Comparison of ENCODE assay signal across 9 mouse cellular contexts in the genomic region with DNA sequence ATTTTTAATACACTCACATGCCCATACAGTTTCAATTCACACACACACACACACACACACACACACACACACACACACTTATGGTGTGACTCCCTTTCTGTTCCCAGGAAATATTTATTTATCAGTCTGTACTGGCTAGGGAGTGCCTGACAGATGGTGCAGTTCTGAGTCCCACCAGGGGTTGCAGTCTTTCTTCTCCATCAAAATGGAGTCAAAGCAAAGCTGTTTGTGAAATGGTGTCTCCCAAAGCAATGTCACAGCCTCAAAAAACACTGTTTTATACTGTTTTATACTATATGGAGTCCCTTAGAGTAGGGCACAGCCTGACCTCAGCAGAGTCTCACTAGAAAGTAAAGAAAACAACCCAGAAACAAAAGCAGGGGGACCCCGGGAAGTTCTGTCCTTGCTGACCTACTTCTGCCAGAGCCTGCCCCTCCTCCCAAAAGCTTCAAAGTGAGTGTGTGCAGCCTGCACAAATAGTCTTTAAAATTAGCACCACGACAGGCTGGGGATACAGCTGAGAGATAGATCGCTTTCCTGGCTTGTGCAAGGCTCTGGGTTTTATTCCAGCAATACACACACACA. TPM values are rescaled to one million over a fixed set of nuclear protein-coding genes. Genes with fewer than 3 reads are reported as not detected.
DNase-seq lines count a peak whose midpoint lies in the region; ATAC-seq and TF ChIP-seq lines count a peak whose summit lies in the region.
"Had no signal": no experiment of that assay in that cellular context is flagged by ENCODE, and none has a peak within 500 bp of the region (broad histone marks: within the 10 kb centered on the region; RNA-seq: fewer than 3 reads in every experiment).

No protein-coding gene starts in this region.

- peak overlapping the region; percentile 52; the same call in 1 of the 2 replicates for H3K27ac ChIP-seq in liver, embryonic 11.5 days (ENCODE audit: low read depth, low read length)
- H3K27ac ChIP-seq in cerebellum, adult 2 months (ENCODE audit: insufficient read depth, low read length), result peak overlapping the region; percentile 78
- H3K27ac ChIP-seq in forebrain, embryonic 16.5 days (ENCODE audit: low read length), result peak overlapping the region; percentile 76
- peak overlapping the region; percentile 94 for H3K27ac ChIP-seq in intestine, embryonic 14.5 days (ENCODE audit: low read depth)
- peak overlapping the region; percentile 37 for H3K27ac ChIP-seq in midbrain, embryonic 13.5 days

- TF ChIP-seq POLR2A in cerebellum, adult 2 months (IDR thresholded peaks at IDR 0.05; ENCODE audit: borderline replicate concordance, insufficient read depth, low read length), result no peak

- no peak overlapping the region for H3K4me2 ChIP-seq in liver, embryonic 11.5 days
- no peak overlapping the region for H3K4me2 ChIP-seq in forebrain, embryonic 16.5 days (ENCODE audit: low read length)
- no peak overlapping the region for H3K4me2 ChIP-seq in intestine, embryonic 14.5 days (ENCODE audit: low read length)
- no peak overlapping the region for H3K4me2 ChIP-seq in midbrain, embryonic 13.5 days (replicated peaks)

- TF ChIP-seq CTCF in cerebellum, adult 2 months (IDR thresholded peaks at IDR 0.05; ENCODE audit: borderline replicate concordance, insufficient read depth, low read depth, low read length), result no peak

- H3K9ac ChIP-seq in liver, embryonic 11.5 days (ENCODE audit: low read depth, low read length), result no peak overlapping the region
- no peak overlapping the region for H3K9ac ChIP-seq in forebrain, embryonic 16.5 days (replicated peaks; ENCODE audit: low read depth, low read length)
- H3K9ac ChIP-seq in intestine, embryonic 14.5 days (ENCODE audit: low read length), result peak overlapping the region; percentile 27; the same call in 1 of the 2 replicates
- no peak overlapping the region for H3K9ac ChIP-seq in midbrain, embryonic 13.5 days (replicated peaks)

- H3K4me3 ChIP-seq in liver, embryonic 11.5 days (ENCODE audit: low read depth, low read length), result no peak overlapping the region
- H3K4me3 ChIP-seq in cerebellum, adult 2 months (replicated peaks; ENCODE audit: insufficient read depth, low read depth, low read length), result no peak overlapping the region
- no peak overlapping the region for H3K4me3 ChIP-seq in forebrain, embryonic 16.5 days (replicated peaks; ENCODE audit: low read length)
- H3K4me3 ChIP-seq in intestine, embryonic 14.5 days (ENCODE audit: low read depth, low read length), result no peak overlapping the region
- no peak overlapping the region for H3K4me3 ChIP-seq in midbrain, embryonic 13.5 days (replicated peaks)

- no peaks in the 10 kb centered on the region for H3K9me3 ChIP-seq in liver, embryonic 11.5 days (ENCODE audit: control insufficient read depth, low read length)
- H3K9me3 ChIP-seq in forebrain, embryonic 16.5 days (ENCODE audit: control insufficient read depth, low read length), result no peaks in the 10 kb centered on the region
- no peaks in the 10 kb centered on the region for H3K9me3 ChIP-seq in intestine, embryonic 14.5 days (ENCODE audit: control insufficient read depth, low read length)
- H3K9me3 ChIP-seq in midbrain, embryonic 13.5 days, result no peaks in the 10 kb centered on the region

- ATAC-seq in liver, embryonic 11.5 days (replicated peaks; ENCODE audit: low FRiP score), result no peak
- ATAC-seq in forebrain, embryonic 16.5 days, result peak; percentile 87
- ATAC-seq in intestine, embryonic 14.5 days (replicated peaks; ENCODE audit: low FRiP score, low TSS enrichment, low read depth), result peak; percentile 34; the same call in 1 of the 2 replicates
- peak; percentile 75; the same call in 1 of the 2 replicates for ATAC-seq in midbrain, embryonic 13.5 days
- no peak for ATAC-seq in megakaryocyte, adult 5-6 weeks (ENCODE audit: poor library complexity, severe bottlenecking)

- no peaks in the 10 kb centered on the region for H3K36me3 ChIP-seq in liver, embryonic 11.5 days (ENCODE audit: control insufficient read depth, insufficient read depth, low read length)
- no peaks in the 10 kb centered on the region for H3K36me3 ChIP-seq in forebrain, embryonic 16.5 days (ENCODE audit: control insufficient read depth, insufficient read depth)
- H3K36me3 ChIP-seq in intestine, embryonic 14.5 days (ENCODE audit: control insufficient read depth, insufficient read depth, low read length), result no peaks in the 10 kb centered on the region
- no peaks in the 10 kb centered on the region for H3K36me3 ChIP-seq in midbrain, embryonic 13.5 days

- 31% methylated on average over 3 of the region's 3 CpGs for WGBS in liver, embryonic 11.5 days
- 3% methylated on average over 3 of the region's 3 CpGs for WGBS in cerebellum, adult 2 months
- 12% methylated on average over 3 of the region's 3 CpGs for WGBS in forebrain, embryonic 16.5 days
- WGBS in intestine, embryonic 14.5 days, result 6% methylated on average over 3 of the region's 3 CpGs
- WGBS in midbrain, embryonic 13.5 days, result 32% methylated on average over 3 of the region's 3 CpGs

- H3K27me3 ChIP-seq in liver, embryonic 11.5 days (replicated peaks; ENCODE audit: control insufficient read depth, insufficient read depth, low read length), result no peaks in the 10 kb centered on the region
- no peaks in the 10 kb centered on the region for H3K27me3 ChIP-seq in cerebellum, adult 2 months (ENCODE audit: control insufficient read depth, insufficient read depth, low read length)
- H3K27me3 ChIP-seq in forebrain, embryonic 16.5 days (replicated peaks; ENCODE audit: control insufficient read depth, insufficient read depth, low read length), result no peaks in the 10 kb centered on the region
- H3K27me3 ChIP-seq in intestine, embryonic 14.5 days (replicated peaks; ENCODE audit: control insufficient read depth, insufficient read depth, low read length), result no peaks in the 10 kb centered on the region
- no peaks in the 10 kb centered on the region for H3K27me3 ChIP-seq in midbrain, embryonic 13.5 days

- peak; percentile 33 for DNase-seq in liver, embryonic 11.5 days (ENCODE audit: low spot score)
- DNase-seq in liver, result no peak
- DNase-seq in cerebellum, adult 2 months, result peak; percentile 81 to 87
- DNase-seq in intestine, embryonic 14.5 days (ENCODE audit: low spot score), result peak; percentile 72
- no peak for DNase-seq in adrenal gland, postnatal 25 days

- peaks cover 18% of the 10 kb centered on the region for H3K4me1 ChIP-seq in liver, embryonic 11.5 days (replicated peaks; ENCODE audit: control insufficient read depth, insufficient read depth, low read length)
- H3K4me1 ChIP-seq in cerebellum, adult 2 months (ENCODE audit: control insufficient read depth, insufficient read depth, low read length), result peaks cover 10% of the 10 kb centered on the region; the same call in 1 of the 2 replicates
- H3K4me1 ChIP-seq in forebrain, embryonic 16.5 days (replicated peaks; ENCODE audit: control insufficient read depth, insufficient read depth, low read length), result peaks cover 11% of the 10 kb centered on the region
- peaks cover 56% of the 10 kb centered on the region for H3K4me1 ChIP-seq in intestine, embryonic 14.5 days (replicated peaks; ENCODE audit: control insufficient read depth, insufficient read depth, low read length)
- H3K4me1 ChIP-seq in midbrain, embryonic 13.5 days (replicated peaks), result peaks cover 20% of the 10 kb centered on the region

RNA-seq across cellular contexts. Expression of a gene that starts 3.3 kb away (rescaled TPM):
- polyA plus RNA-seq in liver, embryonic 11.5 days (2014; fragmentation: Nextera tagmentation; extraction: Ambion mirVana), result 19.2 and 20.7 TPM in 2 replicates
- 4.2 and 5.9 TPM in 2 replicates for polyA plus RNA-seq in cerebellum, adult 2 months (2012; rRNA removed)
- polyA plus RNA-seq in forebrain, embryonic 16.5 days (2015; fragmentation: Nextera tagmentation; extraction: Ambion mirVana), result 3.5 and 5.5 TPM in 2 replicates
- 145 and 153 TPM in 2 replicates for polyA plus RNA-seq in intestine, embryonic 14.5 days (2014; fragmentation: Nextera tagmentation; extraction: Ambion mirVana)
- 6.5 and 6.9 TPM in 2 replicates for polyA plus RNA-seq in midbrain, embryonic 13.5 days (2015; fragmentation: Nextera tagmentation; extraction: Ambion mirVana)
- 1,220 and 1,304 TPM in 2 replicates for total RNA-seq in megakaryocyte, adult 5-6 weeks (2015)
- total RNA-seq in megakaryocyte, adult 5-6 weeks (2017), result 1,314 and 1,552 TPM in 2 replicates
- total RNA-seq in adrenal gland, postnatal 25 days (2021), result 12.6 and 14.4 TPM in 2 replicates

RNA-seq across cellular contexts. Expression of a gene that starts 15.7 kb away (rescaled TPM):
- 1.9 and 3.7 TPM in 2 replicates for polyA plus RNA-seq in liver, embryonic 11.5 days (2014; fragmentation: Nextera tagmentation; extraction: Ambion mirVana)
- 0.52 TPM in 1 of 2 replicates, not detected in the other for polyA plus RNA-seq in cerebellum, adult 2 months (2012; rRNA removed)
- polyA plus RNA-seq in forebrain, embryonic 16.5 days (2015; fragmentation: Nextera tagmentation; extraction: Ambion mirVana), result 0.89 TPM in 1 of 2 replicates, not detected in the other
- polyA plus RNA-seq in intestine, embryonic 14.5 days (2014; fragmentation: Nextera tagmentation; extraction: Ambion mirVana), result 1.7 and 3.2 TPM in 2 replicates
- polyA plus RNA-seq in midbrain, embryonic 13.5 days (2015; fragmentation: Nextera tagmentation; extraction: Ambion mirVana), result 0.59 and 0.75 TPM in 2 replicates
- total RNA-seq in megakaryocyte, adult 5-6 weeks (2015), result 18.8 and 20.9 TPM in 2 replicates
- total RNA-seq in megakaryocyte, adult 5-6 weeks (2017), result 25.6 and 27.6 TPM in 2 replicates
- total RNA-seq in adrenal gland, postnatal 25 days (2021), result not detected in 2 replicates

RNA-seq across cellular contexts. Expression of a gene that starts 22.7 kb away (rescaled TPM):
- 0.41 and 0.42 TPM in 2 replicates for polyA plus RNA-seq in liver, embryonic 11.5 days (2014; fragmentation: Nextera tagmentation; extraction: Ambion mirVana)
- not detected in 2 replicates for polyA plus RNA-seq in cerebellum, adult 2 months (2012; rRNA removed)
- polyA plus RNA-seq in forebrain, embryonic 16.5 days (2015; fragmentation: Nextera tagmentation; extraction: Ambion mirVana), result not detected in 2 replicates
- polyA plus RNA-seq in intestine, embryonic 14.5 days (2014; fragmentation: Nextera tagmentation; extraction: Ambion mirVana), result 1.6 and 3.8 TPM in 2 replicates
- not detected in 2 replicates for polyA plus RNA-seq in midbrain, embryonic 13.5 days (2015; fragmentation: Nextera tagmentation; extraction: Ambion mirVana)
- total RNA-seq in megakaryocyte, adult 5-6 weeks (2015), result 0.39 TPM in 1 of 2 replicates, not detected in the other
- total RNA-seq in megakaryocyte, adult 5-6 weeks (2017), result not detected in 2 replicates
- not detected in 2 replicates for total RNA-seq in adrenal gland, postnatal 25 days (2021)
- total RNA-seq: adrenal gland, adult 18-20 months had no signal

RNA-seq across cellular contexts. Expression of a gene that starts 41.3 kb away (rescaled TPM):
- polyA plus RNA-seq in liver, embryonic 11.5 days (2014; fragmentation: Nextera tagmentation; extraction: Ambion mirVana), result 1.5 and 2.4 TPM in 2 replicates
- 0.39 and 0.65 TPM in 2 replicates for polyA plus RNA-seq in cerebellum, adult 2 months (2012; rRNA removed)
- polyA plus RNA-seq in forebrain, embryonic 16.5 days (2015; fragmentation: Nextera tagmentation; extraction: Ambion mirVana), result 0.73 and 1.2 TPM in 2 replicates
- 1.5 and 2.4 TPM in 2 replicates for polyA plus RNA-seq in intestine, embryonic 14.5 days (2014; fragmentation: Nextera tagmentation; extraction: Ambion mirVana)
- 0.68 and 1.0 TPM in 2 replicates for polyA plus RNA-seq in midbrain, embryonic 13.5 days (2015; fragmentation: Nextera tagmentation; extraction: Ambion mirVana)
- 1.4 and 1.5 TPM in 2 replicates for total RNA-seq in megakaryocyte, adult 5-6 weeks (2015)
- 3.7 and 3.9 TPM in 2 replicates for total RNA-seq in megakaryocyte, adult 5-6 weeks (2017)
- not detected in 2 replicates for total RNA-seq in adrenal gland, postnatal 25 days (2021)

Comparison
In these comparisons a context has a peak if more than half of its experiments do, and no peak if none do; other contexts are left out.
1. DNase-seq: peak in liver, embryonic 11.5 days (single experiment), cerebellum, adult 2 months (2 of 2) and intestine, embryonic 14.5 days (single experiment); none in liver (single experiment) and adrenal gland, postnatal 25 days (single experiment).
2. ATAC-seq: peak in forebrain, embryonic 16.5 days (single experiment), intestine, embryonic 14.5 days (single experiment) and midbrain, embryonic 13.5 days (single experiment); none in liver, embryonic 11.5 days (single experiment) and megakaryocyte, adult 5-6 weeks (single experiment).
3. H3K27ac ChIP-seq: peak in every context shown above with its lines; median percentile 94 in intestine, embryonic 14.5 days; 78 in cerebellum, adult 2 months; 76 in forebrain, embryonic 16.5 days; 52 in liver, embryonic 11.5 days; 37 in midbrain, embryonic 13.5 days.